In the genomic region with DNA sequence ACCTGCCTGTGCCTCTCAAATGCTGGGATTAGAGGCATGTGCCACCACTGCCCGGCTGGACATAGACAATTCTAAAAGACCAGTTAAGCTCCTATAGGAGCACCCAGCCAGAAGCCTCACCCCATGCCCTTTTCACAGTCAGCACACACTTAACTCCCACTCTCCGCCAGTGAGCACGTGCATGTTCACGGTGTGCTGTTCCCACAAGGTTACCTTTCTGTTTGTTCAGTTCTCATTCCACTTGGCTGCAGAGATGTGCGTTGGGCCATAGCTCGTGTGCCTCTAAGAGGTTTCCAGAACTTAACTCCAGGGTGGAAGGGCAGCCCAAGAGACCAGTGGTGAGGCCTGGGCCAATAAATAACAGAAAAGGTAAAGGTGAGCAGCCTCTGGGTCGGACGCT, we compare ENCODE assay signal across 8 mouse cellular contexts. TPM values are rescaled to one million over a fixed set of nuclear protein-coding genes. Genes with fewer than 3 reads are reported as not detected.
DNase-seq lines count a peak whose midpoint lies in the region; ATAC-seq lines count a peak whose summit lies in the region.

No protein-coding gene starts in this region.

- no peaks in the 10 kb centered on the region for H3K27me3 ChIP-seq in kidney, embryonic 14.5 days (ENCODE audit: control insufficient read depth, insufficient read depth, low read length)
- no peaks in the 10 kb centered on the region for H3K27me3 ChIP-seq in forebrain, embryonic 12.5 days
- no peaks in the 10 kb centered on the region for H3K27me3 ChIP-seq in limb, embryonic 12.5 days
- no peaks in the 10 kb centered on the region for H3K27me3 ChIP-seq in midbrain, embryonic 16.5 days (ENCODE audit: control insufficient read depth, insufficient read depth, low read depth, low read length)

- no peak overlapping the region for H3K27ac ChIP-seq in kidney, embryonic 14.5 days (ENCODE audit: low read depth, low read length)
- H3K27ac ChIP-seq in forebrain, embryonic 12.5 days: no peak overlapping the region
- no peak overlapping the region for H3K27ac ChIP-seq in limb, embryonic 12.5 days
- no peak overlapping the region for H3K27ac ChIP-seq in midbrain, embryonic 16.5 days (ENCODE audit: low read length)

- peaks cover 9% of the 10 kb centered on the region for H3K4me1 ChIP-seq in kidney, embryonic 14.5 days (ENCODE audit: control insufficient read depth, insufficient read depth, low read length)
- H3K4me1 ChIP-seq in forebrain, embryonic 12.5 days: peaks cover 18% of the 10 kb centered on the region
- H3K4me1 ChIP-seq in limb, embryonic 12.5 days (replicated peaks): peaks cover 14% of the 10 kb centered on the region
- peaks cover 18% of the 10 kb centered on the region for H3K4me1 ChIP-seq in midbrain, embryonic 16.5 days (ENCODE audit: control insufficient read depth, insufficient read depth, low read length)

- no peaks in the 10 kb centered on the region for H3K9me3 ChIP-seq in kidney, embryonic 14.5 days (ENCODE audit: control insufficient read depth, low read length)
- no peaks in the 10 kb centered on the region for H3K9me3 ChIP-seq in forebrain, embryonic 12.5 days
- H3K9me3 ChIP-seq in limb, embryonic 12.5 days: no peaks in the 10 kb centered on the region
- H3K9me3 ChIP-seq in midbrain, embryonic 16.5 days (replicated peaks; ENCODE audit: control insufficient read depth, low read length, poor library complexity, severe bottlenecking): no peaks in the 10 kb centered on the region

- H3K4me2 ChIP-seq in kidney, embryonic 14.5 days (replicated peaks; ENCODE audit: low read depth, low read length): peak overlapping the region; percentile 96; the same call in 1 of the 2 replicates
- peak overlapping the region; percentile 91 for H3K4me2 ChIP-seq in forebrain, embryonic 12.5 days
- H3K4me2 ChIP-seq in limb, embryonic 12.5 days: peak overlapping the region; percentile 94
- peak overlapping the region; percentile 75 for H3K4me2 ChIP-seq in midbrain, embryonic 16.5 days (ENCODE audit: low read length)

- no peak for DNase-seq in kidney, postnatal 14 days
- DNase-seq in embryo, embryonic 11 days: no peak
- no peak for DNase-seq in adrenal gland, postnatal 4 days (ENCODE audit: low spot score in 2 of 2)
- DNase-seq in spleen, postnatal 36 days (ENCODE audit: low spot score in 2 of 2): no peak

- H3K4me3 ChIP-seq in kidney, embryonic 14.5 days (ENCODE audit: low read length): peak overlapping the region; percentile 79; the same call in 1 of the 2 replicates
- no peak overlapping the region for H3K4me3 ChIP-seq in forebrain, embryonic 12.5 days (replicated peaks)
- H3K4me3 ChIP-seq in limb, embryonic 12.5 days (replicated peaks): peak overlapping the region; percentile 60
- H3K4me3 ChIP-seq in midbrain, embryonic 16.5 days (ENCODE audit: low read depth, low read length): peak overlapping the region; percentile 78

- peak overlapping the region; percentile 37; the same call in 1 of the 2 replicates for H3K9ac ChIP-seq in kidney, embryonic 14.5 days (ENCODE audit: low read depth, low read length)
- H3K9ac ChIP-seq in forebrain, embryonic 12.5 days: peak overlapping the region; percentile 75; the same call in 1 of the 2 replicates
- 0 out of 2 replicates have a peak overlapping the region, but pooled peaks have one; percentile 12 for H3K9ac ChIP-seq in limb, embryonic 12.5 days (replicated peaks)
- peak overlapping the region; percentile 31; the same call in 1 of the 2 replicates for H3K9ac ChIP-seq in midbrain, embryonic 16.5 days (ENCODE audit: low read depth, low read length)

- 58% methylated on average over 8 of the region's 8 CpGs for WGBS in kidney, embryonic 14.5 days
- 88% methylated on average over 8 of the region's 8 CpGs for WGBS in forebrain, embryonic 12.5 days
- 84% methylated on average over 8 of the region's 8 CpGs for WGBS in limb, embryonic 12.5 days
- WGBS in midbrain, embryonic 16.5 days: 80% methylated on average over 8 of the region's 8 CpGs

- peaks cover 14% of the 10 kb centered on the region; the same call in 1 of the 2 replicates for H3K36me3 ChIP-seq in kidney, embryonic 14.5 days (ENCODE audit: control insufficient read depth, insufficient read depth, low read length)
- H3K36me3 ChIP-seq in forebrain, embryonic 12.5 days (replicated peaks): peaks cover 26% of the 10 kb centered on the region
- peaks cover 35% of the 10 kb centered on the region for H3K36me3 ChIP-seq in limb, embryonic 12.5 days
- peaks cover 4% of the 10 kb centered on the region; the same call in 1 of the 2 replicates for H3K36me3 ChIP-seq in midbrain, embryonic 16.5 days (ENCODE audit: control insufficient read depth, insufficient read depth, low read length)

- ATAC-seq in kidney, embryonic 14.5 days (ENCODE audit: low FRiP score, low TSS enrichment): no peak; the same call in 1 of the 2 replicates
- no peak for ATAC-seq in forebrain, embryonic 12.5 days (ENCODE audit: low FRiP score)
- ATAC-seq in limb, embryonic 12.5 days (ENCODE audit: insufficient number of reproducible peaks, insufficient read depth, low FRiP score, low TSS enrichment, low read depth): no peak
- ATAC-seq in midbrain, embryonic 16.5 days: no peak

RNA-seq across cellular contexts. Expression of a gene that starts 1.8 kb away (rescaled TPM):
- polyA plus RNA-seq in kidney, embryonic 14.5 days (2014; fragmentation: Nextera tagmentation; extraction: Ambion mirVana): 6.3 and 8.4 TPM in 2 replicates
- 10.9 and 12.0 TPM in 2 replicates for polyA plus RNA-seq in forebrain, embryonic 12.5 days (2016; fragmentation: Nextera tagmentation; extraction: Ambion mirVana)
- 10.0 and 10.9 TPM in 2 replicates for polyA plus RNA-seq in limb, embryonic 12.5 days (2016; fragmentation: Nextera tagmentation; extraction: Ambion mirVana)
- polyA plus RNA-seq in midbrain, embryonic 16.5 days (2015; fragmentation: Nextera tagmentation; extraction: Ambion mirVana): 17.6 and 18.6 TPM in 2 replicates
- 10 to 100 TPM; 13.4 TPM for total RNA-seq in adrenal gland, postnatal 4 days (2021)

RNA-seq across cellular contexts. Expression of a gene that starts 25.3 kb away (rescaled TPM):
- 0.18 and 0.30 TPM in 2 replicates for polyA plus RNA-seq in kidney, embryonic 14.5 days (2014; fragmentation: Nextera tagmentation; extraction: Ambion mirVana)
- 0.36 and 0.40 TPM in 2 replicates for polyA plus RNA-seq in forebrain, embryonic 12.5 days (2016; fragmentation: Nextera tagmentation; extraction: Ambion mirVana)
- 0.20 and 0.29 TPM in 2 replicates for polyA plus RNA-seq in limb, embryonic 12.5 days (2016; fragmentation: Nextera tagmentation; extraction: Ambion mirVana)
- polyA plus RNA-seq in midbrain, embryonic 16.5 days (2015; fragmentation: Nextera tagmentation; extraction: Ambion mirVana): 1.2 and 1.3 TPM in 2 replicates
- total RNA-seq in adrenal gland, postnatal 4 days (2021): 1 to 10 TPM; 1.8 to 2.6 TPM

RNA-seq across cellular contexts. Expression of a gene that starts 54.4 kb away (rescaled TPM):
- 16.7 and 20.0 TPM in 2 replicates for polyA plus RNA-seq in kidney, embryonic 14.5 days (2014; fragmentation: Nextera tagmentation; extraction: Ambion mirVana)
- 17.6 and 18.8 TPM in 2 replicates for polyA plus RNA-seq in forebrain, embryonic 12.5 days (2016; fragmentation: Nextera tagmentation; extraction: Ambion mirVana)
- 10.0 and 10.8 TPM in 2 replicates for polyA plus RNA-seq in limb, embryonic 12.5 days (2016; fragmentation: Nextera tagmentation; extraction: Ambion mirVana)
- 37.0 and 43.2 TPM in 2 replicates for polyA plus RNA-seq in midbrain, embryonic 16.5 days (2015; fragmentation: Nextera tagmentation; extraction: Ambion mirVana)
- 10 to 100 TPM; 71.0 to 71.9 TPM for total RNA-seq in adrenal gland, postnatal 4 days (2021)

Comparison
In these comparisons a context has a peak if more than half of its experiments do, and no peak if none do; other contexts are left out.
1. H3K9ac ChIP-seq: peak in every context shown above with its lines; median percentile 75 in forebrain, embryonic 12.5 days; 37 in kidney, embryonic 14.5 days; 31 in midbrain, embryonic 16.5 days; 12 in limb, embryonic 12.5 days.